Mouse (Mus musculus) cerebellum, adult (tissue): ENCODE results near the gene Jarid2.

ENCODE experiments used
- ATAC-seq: cut with Nextera tagmentation; 2 replicates; pipeline ENCODE4 v1.9.2; 2017; ENCODE audit warnings: mild to moderate bottlenecking, moderate library complexity, mixed read lengths; ENCODE audit not compliant: insufficient number of reproducible peaks, low FRiP score, low TSS enrichment

Jarid2 gene

GRCm38 (mm10) chr13:44728145-44728880 is 961 bp upstream of the Jarid2 start:
- ATAC-seq, result no peak

- ATAC-seq, result peak; percentile 79
Observed at GRCm38 (mm10) chr13:44730146-44730864, 1.0 kb downstream of the Jarid2 start.

GRCm38 (mm10) chr13:44730939-44731551 is 1.8 kb downstream of the Jarid2 start:
- peak; percentile 56 for ATAC-seq

DNA sequence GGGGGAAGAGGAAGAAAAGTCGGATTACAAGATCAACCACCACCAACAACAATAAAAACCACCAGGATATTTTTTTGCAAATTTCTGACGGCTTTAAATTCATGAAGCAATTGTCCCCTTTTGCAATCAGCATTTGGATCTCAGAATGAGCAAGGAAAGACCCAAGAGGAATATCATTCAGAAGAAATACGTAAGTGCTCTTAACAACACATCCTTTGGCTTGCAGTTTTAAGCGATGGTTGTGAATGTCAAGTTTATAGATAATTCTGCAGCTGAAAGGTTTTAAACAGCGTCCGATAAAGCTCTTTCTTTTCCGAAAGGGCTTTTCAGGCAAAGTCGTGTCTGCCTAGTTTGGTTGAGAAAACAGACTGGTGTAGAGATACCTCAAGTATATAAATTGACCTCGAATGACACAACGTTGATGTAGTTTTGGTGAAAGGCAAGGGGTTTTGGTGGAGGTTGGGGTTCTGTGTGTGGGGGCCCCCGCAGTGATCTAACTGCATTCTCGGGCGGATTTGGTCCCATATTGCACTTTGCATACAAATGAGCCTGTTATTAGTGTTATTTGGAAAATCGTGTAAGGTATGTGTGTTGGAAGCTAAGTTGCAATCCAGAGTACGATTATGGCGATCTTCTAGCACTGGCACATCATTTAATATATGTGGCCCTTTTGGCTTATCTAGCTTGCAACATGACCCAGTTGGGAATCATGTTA is 2.6 kb downstream of the Jarid2 start:
- ATAC-seq, result no peak

DNA sequence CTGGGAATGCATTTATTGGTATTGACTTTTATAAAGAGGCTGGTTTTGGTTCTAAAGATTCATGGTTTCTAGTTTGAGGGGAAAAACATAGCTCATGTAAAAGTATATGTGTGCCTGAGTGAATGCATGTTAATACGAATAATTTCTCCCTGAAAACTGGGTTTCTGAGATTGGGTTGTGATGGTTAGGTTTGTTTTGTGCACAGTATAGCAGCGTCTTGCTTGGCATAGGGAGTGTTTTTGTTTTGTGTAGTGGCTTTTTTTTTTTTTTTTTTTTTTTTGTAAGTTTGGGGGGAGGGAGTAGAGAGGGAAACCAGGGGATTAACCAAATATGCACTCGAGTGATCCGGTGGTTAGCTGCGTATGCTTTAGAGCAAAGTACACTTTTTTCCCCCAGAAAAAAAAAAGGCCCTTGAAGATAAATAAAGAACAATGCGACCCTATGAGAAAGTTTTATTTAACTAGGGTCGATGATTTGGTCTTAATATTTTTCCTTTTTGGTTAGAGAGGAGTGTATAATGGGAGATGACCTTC is 3.2 kb downstream of the Jarid2 start:
- ATAC-seq, result no peak

DNA sequence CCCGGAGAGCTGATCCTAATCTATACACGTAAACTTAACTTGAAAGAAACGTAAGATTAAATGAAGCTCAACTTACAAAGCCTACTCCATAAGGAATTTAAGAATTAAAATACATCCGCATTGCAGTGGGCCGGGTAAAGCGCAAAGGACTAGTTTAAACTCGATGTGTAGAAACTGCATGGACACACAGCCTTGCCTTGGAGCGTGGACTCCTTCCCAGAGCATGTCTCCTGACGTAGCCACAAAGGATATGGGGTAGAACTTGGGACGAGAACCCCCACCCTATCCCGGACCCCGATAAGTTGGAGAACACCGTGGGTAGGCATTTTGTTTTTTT is 3.7 kb downstream of the Jarid2 start:
- no peak for ATAC-seq

GRCm38 (mm10) chr13:44733373-44734111 is 4.3 kb downstream of the Jarid2 start:
- peak; percentile 27; the same call in 1 of the 2 replicates for ATAC-seq

DNA sequence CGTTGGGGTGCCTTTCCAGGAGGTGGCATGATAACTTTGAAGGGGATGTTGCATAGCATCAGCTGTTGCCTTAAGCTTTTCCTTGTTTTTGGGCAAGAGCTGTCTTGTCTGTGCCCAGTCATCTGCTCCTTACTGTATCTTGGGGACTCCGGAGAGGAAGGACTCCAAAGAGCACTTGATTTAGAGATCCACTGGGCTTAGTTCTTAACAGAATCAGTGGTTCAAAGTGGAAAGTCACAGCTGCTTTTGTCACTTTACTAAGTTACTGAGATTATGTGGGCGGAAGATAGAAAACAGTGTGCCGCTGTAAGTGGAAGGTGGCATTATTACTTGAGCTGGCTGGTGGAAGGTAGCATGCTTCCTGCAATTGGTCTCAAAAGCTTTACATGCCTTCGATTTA is 5.2 kb downstream of the Jarid2 start:
- ATAC-seq, result no peak

GRCm38 (mm10) chr13:44735088-44735690 is 5.9 kb downstream of the Jarid2 start:
- ATAC-seq, result no peak

DNA sequence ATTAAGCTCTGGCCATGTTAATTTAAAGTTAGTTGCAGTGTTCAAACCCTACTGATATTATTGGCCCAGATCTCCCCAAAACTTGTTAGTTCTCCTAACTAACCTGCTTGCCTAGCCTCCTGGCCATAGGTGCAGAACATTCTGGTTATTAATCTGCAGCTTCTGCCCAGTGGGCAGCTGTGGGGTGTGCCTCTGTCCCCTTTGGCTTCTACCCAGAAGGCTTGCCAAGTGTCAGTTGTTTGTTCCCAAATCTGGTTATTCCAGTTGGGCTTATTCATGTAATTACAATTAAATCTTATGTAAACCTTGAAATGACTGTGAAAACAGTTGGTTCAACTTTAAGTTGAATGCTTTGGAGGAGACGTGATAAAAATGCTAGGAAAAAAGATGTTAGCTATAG is 8.0 kb downstream of the Jarid2 start:
- ATAC-seq, result no peak

DNA sequence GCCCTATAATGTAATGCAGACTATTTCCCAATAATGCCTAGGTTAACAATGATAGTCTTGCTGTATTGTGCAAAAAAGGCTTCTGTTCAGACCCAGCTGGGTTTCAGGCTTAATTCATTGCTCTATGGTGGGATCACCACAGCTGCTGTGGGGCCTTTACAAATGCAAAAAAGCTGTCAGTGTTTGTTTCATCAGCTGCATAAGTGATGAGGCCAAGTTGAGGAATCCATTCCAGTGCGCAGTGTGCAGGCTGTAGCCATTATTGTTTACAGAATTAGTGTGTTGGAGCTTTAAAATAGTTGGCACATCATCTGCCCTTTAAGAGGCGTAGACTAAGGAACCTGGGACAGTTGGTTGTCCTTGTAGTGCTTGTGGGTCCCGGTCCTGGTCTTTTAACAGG is 22.5 kb downstream of the Jarid2 start:
- ATAC-seq, result no peak

- no peak for ATAC-seq
Observed at GRCm38 (mm10) chr13:44753206-44753605, 23.9 kb downstream of the Jarid2 start.

DNA sequence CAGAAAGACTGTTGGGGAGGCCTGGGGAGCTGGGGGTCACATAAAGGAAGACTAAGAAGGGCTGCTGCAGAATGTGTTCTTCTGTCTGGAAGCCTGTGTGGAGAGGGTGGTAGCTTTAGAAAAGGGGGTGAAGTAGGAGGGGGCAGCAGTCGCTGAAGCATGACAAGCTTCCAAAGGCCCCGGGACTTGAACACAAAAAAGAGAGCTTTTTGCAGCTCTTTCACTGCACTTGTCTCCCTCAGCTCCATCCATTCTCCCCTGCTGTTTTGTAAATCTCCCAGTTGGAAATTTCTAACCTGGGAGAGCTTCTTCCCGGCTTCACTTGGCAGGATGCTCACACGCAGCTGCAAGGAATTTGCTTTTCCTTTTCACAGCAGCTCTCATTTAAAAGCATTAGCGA is 26.2 kb downstream of the Jarid2 start:
- no peak for ATAC-seq

GRCm38 (mm10) chr13:44758750-44759149 is 29.5 kb downstream of the Jarid2 start:
- ATAC-seq, result 0 out of 2 replicates have a peak, but pooled peaks have one; percentile 45

- ATAC-seq, result no peak
Observed at GRCm38 (mm10) chr13:44760761-44761160, 31.5 kb downstream of the Jarid2 start.

GRCm38 (mm10) chr13:44763068-44763467 is 33.8 kb downstream of the Jarid2 start:
- ATAC-seq, result no peak

GRCm38 (mm10) chr13:44767751-44768150 is 38.5 kb downstream of the Jarid2 start:
- ATAC-seq, result no peak

DNA sequence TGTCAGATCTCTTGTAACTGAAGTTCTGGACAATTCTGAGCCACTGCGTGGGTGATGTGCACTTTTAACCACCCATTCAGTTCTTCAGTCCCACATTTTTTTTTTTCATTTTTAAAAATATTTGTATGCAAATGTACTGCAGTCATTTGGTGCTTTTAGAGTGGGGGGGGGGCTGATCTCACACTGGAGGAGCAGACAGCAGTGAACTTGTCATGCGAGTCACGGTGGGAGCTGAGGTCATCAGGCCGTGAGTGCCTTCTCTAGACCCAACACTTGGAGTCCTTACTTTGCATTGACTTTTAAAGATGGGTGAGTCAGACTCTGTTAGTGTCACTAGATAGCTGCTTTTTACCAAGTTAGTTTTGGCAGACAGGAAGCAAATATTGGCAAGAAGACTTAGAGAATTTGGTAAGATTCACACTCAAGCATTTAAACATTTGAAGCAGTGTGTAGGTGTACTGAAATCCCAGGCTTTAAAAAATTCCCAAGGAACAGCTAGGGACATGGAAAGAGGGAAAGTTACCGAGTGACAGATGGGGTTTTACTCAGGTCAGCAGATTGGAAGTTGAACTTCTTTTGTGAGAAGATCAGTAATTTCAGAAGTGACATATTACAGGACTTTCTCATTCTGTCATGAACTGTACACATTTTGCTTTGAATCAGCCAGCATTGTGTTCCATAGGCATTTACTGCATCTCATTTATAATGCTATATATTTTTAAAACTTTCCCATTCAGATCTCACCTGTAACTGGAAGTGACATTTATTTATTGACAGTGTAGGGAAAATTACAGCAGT is 41.7 kb downstream of the Jarid2 start:
- ATAC-seq, result no peak

DNA sequence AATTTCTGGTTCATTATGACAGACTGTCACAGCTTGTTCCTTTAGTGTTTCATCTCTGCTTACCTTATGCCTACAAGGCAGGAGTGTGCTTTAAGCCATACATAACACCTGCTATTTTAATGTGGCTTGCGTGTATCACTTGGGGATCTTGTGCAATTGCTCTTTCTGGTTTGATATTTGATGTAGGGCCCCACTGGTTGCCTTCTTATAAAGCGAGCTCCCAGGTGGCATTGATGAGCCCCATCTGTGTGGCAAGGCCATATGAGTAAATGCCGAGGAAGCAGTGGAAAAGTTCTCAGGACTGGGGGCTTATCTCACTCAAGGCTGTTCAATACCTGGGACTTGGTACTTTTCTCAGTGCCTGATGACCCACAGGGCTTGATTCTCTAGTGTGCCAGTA is 43.5 kb downstream of the Jarid2 start:
- ATAC-seq, result no peak
